Mouse (Mus musculus) spleen, adult 2 months (tissue): ENCODE results near the gene Lurap1l. TPM values are rescaled to one million over a fixed set of nuclear protein-coding genes. Genes with fewer than 3 reads are reported as not detected.

Experiments used
- DNase-seq, 2 experiments: peaks; one replicate each; pipeline versions ENCODE4 v3.0.0 to v3.0.0-alpha.2; 2012 to 2021; ENCODE audit warnings: low spot score in 2 of 2, low read depth in 1 of 2
- H3K27ac ChIP-seq: fragments of 200-500 bp; 2 replicates; pipeline ENCODE4 v1.5.1; 2012; ENCODE audit warnings: low read length, inconsistent platforms; ENCODE audit not compliant: insufficient read depth
- H3K27me3 ChIP-seq: fragments of 200-500 bp; 2 replicates; pipeline ENCODE4 v1.6.1; 2012; ENCODE audit warnings: mild to moderate bottlenecking, moderate library complexity, low read length, inconsistent platforms; ENCODE audit not compliant: control insufficient read depth, insufficient read depth
- H3K36me3 ChIP-seq: fragments of 200-500 bp; 2 replicates; pipeline ENCODE4 v1.6.1; 2012; ENCODE audit warnings: mild to moderate bottlenecking, low read length, inconsistent platforms; ENCODE audit not compliant: control insufficient read depth, insufficient read depth
- H3K4me1 ChIP-seq: fragments of 200-500 bp; 2 replicates; pipeline ENCODE4 v1.6.1; 2011; ENCODE audit warnings: inconsistent platforms; ENCODE audit not compliant: control insufficient read depth, insufficient read depth, insufficient read length
- H3K4me3 ChIP-seq: fragments of 200-500 bp; 2 replicates; pipeline ENCODE4 v1.5.1; 2011; ENCODE audit warnings: mild to moderate bottlenecking, inconsistent platforms; ENCODE audit not compliant: insufficient read depth, insufficient read length; ENCODE audit errors: extremely low read depth
- CTCF ChIP-seq: fragments of 200-500 bp; IDR thresholded peaks from 2 replicates; pipeline ENCODE4 v1.5.1; 2011; ENCODE audit warnings: mild to moderate bottlenecking, inconsistent platforms; ENCODE audit not compliant: insufficient read depth, insufficient read length, insufficient replicate concordance; ENCODE audit errors: extremely low read depth
- POLR2A ChIP-seq: fragments of 200-500 bp; IDR thresholded peaks from 2 replicates; pipeline ENCODE4 v1.6.1; 2011; ENCODE audit warnings: low read depth, low read length, inconsistent platforms
- WGBS: fragments of 180-500 bp; shearing (Covaris S2); methylation state at CpG from one replicate; pipeline ENCODE4 v1.1.7; 2018; 5-methylcytosine and 5-hydroxymethylcytosine counted together
- polyA plus RNA-seq: library from polyadenylated mRNA; depleted of rRNA; stranded (reverse); fragments of >200 nt; gene quantifications from 2 replicates; pipeline ENCODE4 v1.2.3, GENCODE M21; 2012

Lurap1l gene
- polyA plus RNA-seq, 1 experiment = 2.7 TPM

- Histone ChIP-seq H3K4me1 (no peaks in the 10 kb centered on the region), H3K27me3 (no peaks in the 10 kb centered on the region), H3K36me3 (no peaks in the 10 kb centered on the region), H3K27ac (no peak overlapping the region), H3K4me3 (no peak overlapping the region)
- WGBS = 67% methylated on average over 5 of the region's 5 CpGs
- DNase-seq = no peak
- no peak for TF ChIP-seq POLR2A
- TF ChIP-seq CTCF = no peak
Observed at GRCm38 (mm10) chr4:80874121-80874859, 36.2 kb upstream of the Lurap1l start.

- H3K4me3 ChIP-seq = no peak overlapping the region
- WGBS = 79% methylated on average over 4 of the region's 4 CpGs
- no peaks in the 10 kb centered on the region for H3K36me3 ChIP-seq
- no peak overlapping the region for H3K27ac ChIP-seq
- TF ChIP-seq CTCF (no peak), POLR2A (no peak)
- no peaks in the 10 kb centered on the region for H3K27me3 ChIP-seq
- H3K4me1 ChIP-seq = no peaks in the 10 kb centered on the region
- no peak for DNase-seq
Observed at GRCm38 (mm10) chr4:80875055-80875454, 35.4 kb upstream of the Lurap1l start.

GRCm38 (mm10) chr4:80881996-80882599, 28.3 kb upstream of the Lurap1l start:
- no peak for DNase-seq
- no peak overlapping the region for H3K27ac ChIP-seq
- H3K4me1 ChIP-seq = no peaks in the 10 kb centered on the region
- TF ChIP-seq CTCF = no peak
- no peak for TF ChIP-seq POLR2A
- 83% methylated on average over 1 of the region's 1 CpGs for WGBS
- no peaks in the 10 kb centered on the region for H3K27me3 ChIP-seq
- no peak overlapping the region for H3K4me3 ChIP-seq
- H3K36me3 ChIP-seq = no peaks in the 10 kb centered on the region

GRCm38 (mm10) chr4:80886631-80887030, 23.8 kb upstream of the Lurap1l start:
- no peaks in the 10 kb centered on the region for H3K27me3 ChIP-seq
- no peaks in the 10 kb centered on the region for H3K4me1 ChIP-seq
- no peaks in the 10 kb centered on the region for H3K36me3 ChIP-seq
- no peak overlapping the region for H3K27ac ChIP-seq
- DNase-seq = no peak
- WGBS = 74% methylated on average over 4 of the region's 4 CpGs
- no peak overlapping the region for H3K4me3 ChIP-seq
- TF ChIP-seq POLR2A = no peak

- Histone ChIP-seq H3K4me1 (no peaks in the 10 kb centered on the region), H3K36me3 (no peaks in the 10 kb centered on the region), H3K27ac (no peak overlapping the region), H3K27me3 (no peaks in the 10 kb centered on the region), H3K4me3 (no peak overlapping the region)
- no peak for DNase-seq
- TF ChIP-seq POLR2A (no peak), CTCF (no peak)
- WGBS = 88% methylated on average over 6 of the region's 6 CpGs
Observed at GRCm38 (mm10) chr4:80891004-80891403, 19.4 kb upstream of the Lurap1l start.

GRCm38 (mm10) chr4:80895278-80895894, 15.1 kb upstream of the Lurap1l start:
- Histone ChIP-seq H3K27ac (no peak overlapping the region), H3K4me3 (no peak overlapping the region), H3K36me3 (no peaks in the 10 kb centered on the region), H3K27me3 (no peaks in the 10 kb centered on the region), H3K4me1 (no peaks in the 10 kb centered on the region)
- DNase-seq = no peak
- TF ChIP-seq POLR2A (no peak), CTCF (no peak)
- 82% methylated on average over 4 of the region's 4 CpGs for WGBS

- no peak for DNase-seq
- no peaks in the 10 kb centered on the region for H3K4me1 ChIP-seq
- H3K27me3 ChIP-seq = no peaks in the 10 kb centered on the region
- WGBS = 76% methylated on average over 3 of the region's 3 CpGs
- H3K27ac ChIP-seq = no peak overlapping the region
- no peak overlapping the region for H3K4me3 ChIP-seq
- TF ChIP-seq POLR2A = no peak
- no peak for TF ChIP-seq CTCF
- H3K36me3 ChIP-seq = no peaks in the 10 kb centered on the region
Observed at GRCm38 (mm10) chr4:80906726-80907125, 3.7 kb upstream of the Lurap1l start.
